Mouse (Mus musculus) CD4-positive, CD25-positive, alpha-beta regulatory T cell, adult 4 months (primary cell): ENCODE results near the gene Usp1. TPM values are rescaled to one million over a fixed set of nuclear protein-coding genes. Genes with fewer than 3 reads are reported as not detected.

Source experiments
- ATAC-seq: one replicate; pipeline ENCODE4 v1.8.0; 2017
- polyA plus RNA-seq, 2 experiments: library from polyadenylated mRNA; unstranded; fragments of 100-300 nt; shearing (Covaris generic); gene quantifications; one replicate each; pipeline ENCODE4 v1.2.1; 2017

Usp1 gene
- polyA plus RNA-seq, 2 experiments from 2014 or later = 14.4 to 17.0 TPM

- no peak for ATAC-seq
Observed at GRCm38 (mm10) chr4:98984701-98985100, 61.1 kb downstream of the Usp1 start.

Other genes with a start within 250 kb of the Usp1 start
- under 1 TPM in 1 of 2 experiments, not detected in 1; 0.11 TPM for gene L1td1, start 197.1 kb upstream of the Usp1 start, polyA plus RNA-seq
- not detected for gene Kank4, start 106.3 kb upstream of the Usp1 start, polyA plus RNA-seq
- not detected for gene I0C0044D17Rik, start 100.0 kb upstream of the Usp1 start, polyA plus RNA-seq
- gene Angptl3, start 107.1 kb downstream of the Usp1 start, polyA plus RNA-seq = not detected
- not detected for gene Dock7, start 197.1 kb downstream of the Usp1 start, polyA plus RNA-seq